Comparison of ENCODE assay signal across 17 mouse cellular contexts in genomic region chr12:75678393-75678792, GRCm38 (mm10).
"Had no signal": no experiment of that assay in that cellular context is flagged by ENCODE, and none has a peak within 500 bp of the region (broad histone marks: within the 10 kb centered on the region; RNA-seq: fewer than 3 reads in every experiment).

No protein-coding gene starts in this region.

- H3K4me1 ChIP-seq: lung, embryonic 15.5 days; megakaryocyte, embryonic 14.5 days; midbrain, embryonic 13.5 days; midbrain, embryonic 15.5 days; neural tube, embryonic 12.5 days had no signal

- H3K27me3 ChIP-seq: lung, embryonic 15.5 days; megakaryocyte, embryonic 14.5 days; midbrain, embryonic 13.5 days; midbrain, embryonic 15.5 days; neural tube, embryonic 12.5 days had no signal

- H3K4me3 ChIP-seq: lung, embryonic 15.5 days; megakaryocyte, embryonic 14.5 days; midbrain, embryonic 13.5 days; midbrain, embryonic 15.5 days; neural tube, embryonic 12.5 days had no signal

- H3K9ac ChIP-seq: lung, embryonic 15.5 days; midbrain, embryonic 13.5 days; midbrain, embryonic 15.5 days; neural tube, embryonic 12.5 days had no signal

- H3K27ac ChIP-seq: lung, embryonic 15.5 days; macrophage; midbrain, embryonic 13.5 days; midbrain, embryonic 15.5 days; neural tube, embryonic 12.5 days had no signal

- H3K9me3 ChIP-seq: lung, embryonic 15.5 days; midbrain, embryonic 13.5 days; midbrain, embryonic 15.5 days; neural tube, embryonic 12.5 days had no signal

- H3K4me2 ChIP-seq: lung, embryonic 15.5 days; midbrain, embryonic 11.5 days; midbrain, embryonic 13.5 days; midbrain, embryonic 15.5 days; neural tube, embryonic 12.5 days had no signal

- ATAC-seq: lung, postnatal 0 days; midbrain, embryonic 13.5 days; midbrain, embryonic 15.5 days had no signal

- H3K36me3 ChIP-seq: lung, embryonic 15.5 days; midbrain, embryonic 13.5 days; midbrain, embryonic 15.5 days; neural tube, embryonic 12.5 days had no signal

- DNase-seq: lung, adult 2 months; lung, postnatal 14 days; lung, postnatal 36 days; right cerebral cortex, postnatal 14 days; right cerebral cortex, postnatal 4 days; spleen, adult 18-20 months; thymus, adult 18-20 months; thymus, postnatal 14 days; thymus, postnatal 36 days had no signal
